Mouse (Mus musculus): Measurements from ENCODE around the gene C8b. TPM values are rescaled to one million over a fixed set of nuclear protein-coding genes. Genes with fewer than 3 reads are reported as not detected.

C8b gene
- total RNA-seq (2015; ENCODE audit: low replicate concordance) (not detected in 2 replicates), total RNA-seq (2017; ENCODE audit: low replicate concordance) (not detected in 2 replicates)

GRCm38 (mm10) chr4:104766065-104766464, at the start of gene C8b:
Gene C8b, plus strand, starts transcription at chr4:104766317.
- no peak for ATAC-seq (replicated peaks; ENCODE audit: low FRiP score, poor library complexity, severe bottlenecking)

- ATAC-seq (replicated peaks; ENCODE audit: low FRiP score, poor library complexity, severe bottlenecking): no peak
Measured at GRCm38 (mm10) chr4:104716506-104716905, 49.6 kb upstream of the C8b start.

DNA sequence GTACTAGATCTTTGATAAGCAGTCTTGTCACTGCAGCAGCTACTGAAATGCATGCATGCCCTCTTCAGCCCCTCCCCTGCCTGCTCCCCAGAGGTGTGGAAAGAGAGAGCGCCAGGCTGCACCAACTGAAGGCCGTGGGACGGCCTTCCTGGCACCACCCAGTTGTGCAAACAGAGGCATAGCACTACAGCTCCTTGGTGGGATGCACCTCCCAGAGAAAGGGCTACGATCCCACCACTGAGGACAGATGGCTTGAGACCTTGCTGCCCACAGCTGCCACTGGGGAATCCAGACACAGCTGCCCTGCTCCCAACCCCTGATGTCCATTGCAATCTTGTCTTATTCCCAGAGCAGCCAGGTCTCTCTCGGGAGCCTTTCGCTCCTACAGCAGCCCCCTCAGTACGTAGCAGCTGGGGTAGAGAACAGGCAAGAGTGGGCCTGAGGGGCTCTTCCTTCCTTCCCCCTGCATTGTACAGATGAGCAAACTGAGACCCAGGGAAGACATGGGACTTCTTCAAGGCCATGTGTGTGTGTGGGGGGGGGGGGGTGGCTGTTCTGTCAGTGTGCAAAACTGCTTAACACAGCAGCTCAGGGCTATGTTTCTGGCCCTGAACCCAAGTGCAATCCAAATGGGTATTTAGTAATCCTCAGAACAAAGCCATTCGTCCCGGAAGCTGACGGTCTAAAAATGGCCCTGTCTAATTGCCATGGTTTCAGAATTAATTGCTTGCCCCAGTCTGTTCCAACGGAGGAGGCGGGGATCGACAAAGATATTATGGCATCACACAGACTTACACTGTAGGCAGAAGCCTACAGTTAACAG, 46.9 kb upstream of the C8b start:
- no peak for ATAC-seq (replicated peaks; ENCODE audit: low FRiP score, poor library complexity, severe bottlenecking)

DNA sequence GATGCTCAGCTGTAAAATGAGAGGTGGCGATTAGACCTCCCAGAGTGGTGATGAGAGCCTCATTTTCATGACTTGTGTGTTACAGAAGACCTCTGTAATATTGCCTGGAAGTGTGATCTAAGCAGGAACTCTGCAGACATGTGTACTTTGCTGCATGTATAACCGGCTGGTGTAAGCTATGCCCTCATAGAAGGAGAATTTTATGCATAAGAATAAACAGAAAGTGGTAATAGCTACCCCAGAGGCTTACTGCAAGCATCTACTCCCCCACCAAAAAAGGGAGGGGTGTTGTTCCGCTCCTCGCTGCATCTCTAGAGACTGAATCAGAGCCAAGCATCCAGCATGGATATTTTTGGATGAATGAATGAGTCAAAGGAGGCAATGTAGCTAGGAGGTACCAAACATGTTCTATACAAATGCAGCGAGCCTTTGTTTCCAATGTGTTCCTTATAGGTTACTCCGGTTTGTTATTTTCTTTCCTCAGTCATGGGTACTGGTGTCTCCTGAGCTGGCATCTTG, 42.5 kb upstream of the C8b start:
- ATAC-seq (replicated peaks; ENCODE audit: low FRiP score, poor library complexity, severe bottlenecking): no peak

- no peak for ATAC-seq (replicated peaks; ENCODE audit: low FRiP score, poor library complexity, severe bottlenecking)
Measured at GRCm38 (mm10) chr4:104724258-104724657, 41.9 kb upstream of the C8b start.

GRCm38 (mm10) chr4:104725673-104726072, 40.4 kb upstream of the C8b start:
- ATAC-seq (replicated peaks; ENCODE audit: low FRiP score, poor library complexity, severe bottlenecking): no peak

- no peak for ATAC-seq (replicated peaks; ENCODE audit: low FRiP score, poor library complexity, severe bottlenecking)
Measured at GRCm38 (mm10) chr4:104729185-104729584, 36.9 kb upstream of the C8b start.

DNA sequence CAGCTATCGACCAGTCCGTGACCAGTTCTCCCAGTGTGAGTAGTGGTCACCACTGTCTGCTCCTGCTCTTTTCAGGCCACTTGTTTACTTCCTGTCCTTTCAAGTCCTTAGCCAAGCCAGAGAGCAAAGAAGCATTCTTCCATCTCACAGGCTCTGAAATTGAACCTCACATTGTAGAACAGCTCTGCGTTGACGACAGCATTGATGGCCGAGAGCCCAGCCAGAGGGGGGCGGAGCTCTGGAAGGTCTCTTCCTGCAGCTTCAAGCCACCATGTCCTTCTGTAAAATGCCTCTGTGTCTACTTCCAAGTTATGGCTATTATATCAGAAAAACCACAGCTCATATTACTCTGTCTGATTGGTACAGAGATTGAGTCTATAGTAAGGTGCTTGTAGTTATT, 19.6 kb upstream of the C8b start:
- no peak for ATAC-seq (replicated peaks; ENCODE audit: low FRiP score, poor library complexity, severe bottlenecking)

GRCm38 (mm10) chr4:104754090-104754489, 12.0 kb upstream of the C8b start:
- no peak for ATAC-seq (replicated peaks; ENCODE audit: low FRiP score, poor library complexity, severe bottlenecking)

GRCm38 (mm10) chr4:104760878-104761624, 5.1 kb upstream of the C8b start:
- ATAC-seq (replicated peaks; ENCODE audit: low FRiP score, poor library complexity, severe bottlenecking): no peak

DNA sequence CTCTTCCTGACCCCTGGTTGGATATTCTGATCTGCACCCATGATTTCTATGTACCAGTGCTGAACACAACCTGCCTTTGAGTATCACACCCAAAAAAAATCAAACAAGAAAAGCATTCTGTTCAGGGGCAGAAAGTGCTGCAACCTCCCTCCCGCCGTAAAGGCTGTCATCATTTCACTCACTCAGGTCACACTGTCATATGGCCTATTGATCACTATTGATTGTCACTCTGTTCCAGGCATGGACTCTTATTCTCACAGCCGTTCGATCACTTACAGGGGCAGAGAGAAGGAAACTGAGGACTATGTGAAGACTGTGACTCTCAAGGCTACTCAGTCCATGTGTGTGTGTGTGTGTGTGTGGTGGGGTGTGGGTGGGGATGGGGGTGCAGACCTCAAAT, 2.1 kb downstream of the C8b start:
- ATAC-seq (replicated peaks; ENCODE audit: low FRiP score, poor library complexity, severe bottlenecking): no peak

DNA sequence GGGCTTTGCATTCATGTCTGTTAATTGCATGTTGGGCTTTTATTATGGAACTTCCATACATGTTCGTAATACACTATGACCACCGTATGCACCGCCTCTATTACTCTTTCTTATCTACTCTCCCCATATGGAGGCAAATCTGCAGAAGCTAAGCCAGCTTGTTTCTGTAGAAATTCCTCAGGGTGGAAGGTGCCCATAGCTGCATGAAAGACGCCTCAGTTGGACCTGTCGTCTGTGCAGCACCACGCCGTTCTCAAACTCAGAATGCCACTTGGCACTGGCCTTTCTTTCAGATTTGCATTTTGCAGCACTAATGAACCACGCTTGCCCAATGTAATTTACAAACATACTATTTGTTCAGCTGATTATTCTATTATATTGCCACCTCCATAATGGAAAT, 3.5 kb downstream of the C8b start:
- ATAC-seq (replicated peaks; ENCODE audit: low FRiP score, poor library complexity, severe bottlenecking): no peak

GRCm38 (mm10) chr4:104770331-104770730, 4.2 kb downstream of the C8b start:
- no peak for ATAC-seq (replicated peaks; ENCODE audit: low FRiP score, poor library complexity, severe bottlenecking)

- no peak for ATAC-seq (replicated peaks; ENCODE audit: low FRiP score, poor library complexity, severe bottlenecking)
Measured at GRCm38 (mm10) chr4:104775601-104776000, 9.5 kb downstream of the C8b start.

- no peak for ATAC-seq (replicated peaks; ENCODE audit: low FRiP score, poor library complexity, severe bottlenecking)
Measured at GRCm38 (mm10) chr4:104779460-104779859, 13.3 kb downstream of the C8b start.

DNA sequence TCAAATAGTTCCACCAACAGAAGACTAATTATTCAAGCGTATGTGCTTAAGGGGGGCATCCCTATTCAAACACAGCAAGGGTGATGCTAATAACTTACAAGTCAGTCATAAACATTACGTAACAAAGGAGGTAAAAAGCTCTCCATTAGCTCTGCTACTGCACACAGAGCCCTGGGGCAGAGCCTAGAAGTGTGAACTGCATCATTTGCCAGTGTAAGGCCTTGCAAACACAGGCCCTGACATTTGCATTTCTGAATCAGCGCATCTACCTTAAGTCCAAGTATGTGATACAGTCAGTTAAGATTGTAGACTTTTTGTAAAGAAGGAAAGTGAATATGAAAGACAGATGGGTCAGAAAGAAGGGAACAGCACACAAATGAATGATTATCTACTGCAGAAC, 15.3 kb downstream of the C8b start:
- ATAC-seq (replicated peaks; ENCODE audit: low FRiP score, poor library complexity, severe bottlenecking): no peak

DNA sequence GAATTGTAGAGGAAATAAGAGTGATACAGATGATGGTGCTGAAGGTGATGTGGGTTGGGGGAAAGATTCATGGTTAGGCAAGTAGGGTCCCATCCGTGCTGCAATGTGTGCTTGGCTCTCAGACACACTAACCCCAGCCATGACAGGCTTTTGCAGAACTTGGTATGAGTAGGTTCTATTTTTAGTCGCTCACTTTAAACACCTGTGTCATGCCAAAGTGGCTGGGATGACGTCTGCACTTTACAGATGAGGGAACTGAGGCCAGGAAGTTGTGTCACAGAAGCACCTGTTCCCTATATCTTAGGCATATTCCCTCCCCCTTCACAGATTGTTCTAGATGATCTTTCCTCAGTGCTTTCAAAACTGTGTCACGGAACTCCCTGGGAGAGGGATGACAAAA, 16.2 kb downstream of the C8b start:
- no peak for ATAC-seq (replicated peaks; ENCODE audit: low FRiP score, poor library complexity, severe bottlenecking)

- no peak for ATAC-seq (replicated peaks; ENCODE audit: low FRiP score, poor library complexity, severe bottlenecking)
Measured at GRCm38 (mm10) chr4:104792111-104792510, 26.0 kb downstream of the C8b start.

- no peak for ATAC-seq (replicated peaks; ENCODE audit: low FRiP score, poor library complexity, severe bottlenecking)
Measured at GRCm38 (mm10) chr4:104798951-104799350, 32.8 kb downstream of the C8b start.

GRCm38 (mm10) chr4:104801625-104802024, 35.5 kb downstream of the C8b start:
- ATAC-seq (replicated peaks; ENCODE audit: low FRiP score, poor library complexity, severe bottlenecking): no peak

GRCm38 (mm10) chr4:104804100-104804499, 38.0 kb downstream of the C8b start:
- ATAC-seq (replicated peaks; ENCODE audit: low FRiP score, poor library complexity, severe bottlenecking): no peak

All from erythroid progenitor cell, adult 5-6 weeks (primary cell).